Mouse (Mus musculus): ENCODE data around the gene Cib4. TPM values are rescaled to one million over a fixed set of nuclear protein-coding genes. Genes with fewer than 3 reads are reported as not detected.

Gene Cib4
- polyA plus RNA-seq, 2 experiments: not detected

DNA sequence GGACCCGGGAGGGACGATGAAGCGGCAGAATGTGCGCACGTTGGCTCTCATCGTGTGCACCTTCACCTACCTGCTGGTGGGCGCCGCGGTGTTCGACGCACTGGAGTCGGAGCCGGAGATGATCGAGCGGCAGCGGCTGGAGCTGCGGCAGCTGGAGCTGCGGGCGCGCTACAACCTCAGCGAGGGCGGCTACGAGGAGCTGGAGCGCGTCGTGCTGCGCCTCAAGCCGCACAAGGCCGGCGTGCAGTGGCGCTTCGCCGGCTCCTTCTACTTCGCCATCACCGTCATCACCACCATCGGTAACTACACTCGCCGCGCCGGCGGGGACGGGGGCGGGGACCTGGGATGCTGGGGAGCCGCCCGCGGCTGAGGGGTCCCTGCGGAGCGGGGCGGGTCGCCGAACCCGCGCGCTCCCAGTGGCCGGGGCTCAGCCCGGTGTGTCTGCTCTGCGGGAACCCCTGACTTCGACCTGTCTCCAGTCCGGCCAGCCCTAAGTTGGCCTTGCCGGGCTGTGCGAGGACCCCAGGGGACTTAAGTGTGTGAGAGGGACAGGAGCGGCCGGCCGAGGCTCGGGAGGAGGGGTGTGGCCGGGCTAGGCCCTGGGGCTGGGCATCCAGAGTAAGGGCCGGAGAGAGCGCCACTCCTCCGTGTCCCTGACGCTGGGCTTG, 42.8 kb upstream of the Cib4 start:
- Histone ChIP-seq H3K4me3 (ENCODE audit: insufficient read depth in 1 of 2, low read depth in 2 of 2, low read length in 2 of 2) (peak overlapping the region in 1 of 2 experiments; percentile 31; a peak in 2 of 4 replicates), H3K4me2 (ENCODE audit: low read depth) (peak overlapping the region; percentile 47), H3K4me1 (replicated peaks; ENCODE audit: control insufficient read depth in 2 of 2, insufficient read depth in 2 of 2, low read length in 1 of 2) (no peaks in the 10 kb centered on the region), H3K27ac (no peak overlapping the region), H3K9ac (replicated peaks) (no peak overlapping the region), H3K9me3 (ENCODE audit: control insufficient read depth, low read length) (no peaks in the 10 kb centered on the region), H3K36me3 (replicated peaks; ENCODE audit: control insufficient read depth, insufficient read depth, low read depth) (no peaks in the 10 kb centered on the region), H3K27me3 (ENCODE audit: control insufficient read depth, insufficient read depth, low read length) (peaks cover 41% of the 10 kb centered on the region)
- ATAC-seq (ENCODE audit: insufficient read depth) (no peak), DNase-seq (ENCODE audit: low read depth in 3 of 3, low spot score in 3 of 3) (no peak)
- TF ChIP-seq CTCF (IDR thresholded peaks at IDR 0.05; ENCODE audit: low read depth) (no peak), EP300 (IDR thresholded peaks at IDR 0.05; ENCODE audit: low read depth) (no peak)
- 2% methylated on average over 70 of the region's 70 CpGs for WGBS (ENCODE audit: insufficient replicate concordance)

DNA sequence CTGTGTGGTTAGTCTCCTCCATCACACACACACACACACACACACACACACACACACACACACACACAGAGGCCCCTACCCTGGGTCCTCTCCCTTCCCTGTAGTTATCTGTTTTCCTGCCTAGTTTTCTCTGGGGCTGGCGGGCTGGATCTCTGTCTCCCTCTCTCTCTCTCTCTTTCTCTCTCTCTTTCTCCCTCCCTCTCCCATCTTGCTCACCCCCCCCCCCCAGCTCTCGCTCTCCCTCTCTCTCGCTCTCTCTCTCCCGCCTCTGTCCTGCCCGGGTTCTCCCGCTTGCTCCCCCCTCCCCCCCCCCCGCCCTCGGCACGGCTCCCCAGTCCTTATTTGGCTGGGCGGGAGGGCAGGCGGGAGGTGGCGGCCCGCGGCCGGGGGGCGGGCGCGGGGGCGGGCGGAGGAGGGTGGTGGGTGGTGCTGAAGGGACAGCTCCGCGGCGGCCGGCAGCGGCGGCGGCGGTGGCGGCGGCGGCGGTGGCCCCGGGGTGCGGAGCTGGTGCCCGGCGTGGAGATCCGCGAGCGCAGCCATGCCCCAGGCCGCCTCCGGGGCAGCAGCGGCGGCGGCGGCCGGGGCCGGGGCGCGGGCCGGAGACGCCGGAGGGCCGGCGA, 42.2 kb upstream of the Cib4 start, which contains the start of gene Kcnk3:
TSS of gene Kcnk3 (plus strand) at position 490 of the 620 bp plus-strand sequence.
- Histone ChIP-seq H3K4me3 (ENCODE audit: insufficient read depth in 1 of 2, low read depth in 2 of 2, low read length in 2 of 2) (peak within 1 kb of the TSS in 1 of 2 experiments; percentile 31; a peak in 2 of 4 replicates), H3K9ac (replicated peaks) (no peak within 1 kb of the TSS), H3K9me3 (ENCODE audit: control insufficient read depth, low read length) (no peaks in the 10 kb centered on the region), H3K27ac (no peak within 1 kb of the TSS), H3K27me3 (ENCODE audit: control insufficient read depth, insufficient read depth, low read length) (peaks cover 41% of the 10 kb centered on the region), H3K4me1 (replicated peaks; ENCODE audit: control insufficient read depth in 2 of 2, insufficient read depth in 2 of 2, low read length in 1 of 2) (no peaks in the 10 kb centered on the region), H3K36me3 (replicated peaks; ENCODE audit: control insufficient read depth, insufficient read depth, low read depth) (no peaks in the 10 kb centered on the region), H3K4me2 (ENCODE audit: low read depth) (peak within 1 kb of the TSS; percentile 47)
- TF ChIP-seq EP300 (IDR thresholded peaks at IDR 0.05; ENCODE audit: low read depth) (no peak), CTCF (IDR thresholded peaks at IDR 0.05; ENCODE audit: low read depth) (no peak)
- ATAC-seq (ENCODE audit: insufficient read depth) (no peak), DNase-seq (ENCODE audit: low read depth in 3 of 3, low spot score in 3 of 3) (no peak)
- 1% methylated on average over 40 of the region's 54 CpGs for WGBS (ENCODE audit: insufficient replicate concordance)

DNA sequence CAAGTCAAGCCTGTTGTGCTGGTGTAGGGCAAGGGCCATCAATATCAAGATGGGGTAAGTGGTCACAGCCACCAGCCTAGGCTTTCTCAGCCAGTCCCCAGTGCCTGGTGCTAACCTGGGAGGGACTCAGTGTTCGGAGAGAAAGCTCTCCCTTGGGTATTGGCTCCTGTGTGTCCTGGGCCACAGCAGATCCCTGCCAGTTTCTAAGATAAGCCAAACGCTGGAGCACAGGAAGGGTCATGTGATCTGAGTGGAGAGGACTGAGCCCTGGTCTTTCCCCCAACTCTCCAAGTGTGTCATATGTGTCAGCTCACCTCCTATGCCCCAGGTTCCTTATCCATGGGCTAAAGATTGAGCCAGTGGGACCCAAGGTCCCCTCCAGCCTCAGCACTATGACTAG, 41.5 kb upstream of the Cib4 start:
- H3K4me1 ChIP-seq (replicated peaks; ENCODE audit: control insufficient read depth in 2 of 2, insufficient read depth in 2 of 2, low read length in 1 of 2): no peaks in the 10 kb centered on the region
- TF ChIP-seq EP300 (IDR thresholded peaks at IDR 0.05; ENCODE audit: low read depth): no peak
- H3K27ac ChIP-seq: no peak overlapping the region
- peaks cover 41% of the 10 kb centered on the region for H3K27me3 ChIP-seq (ENCODE audit: control insufficient read depth, insufficient read depth, low read length)
- H3K4me3 ChIP-seq (ENCODE audit: insufficient read depth in 1 of 2, low read depth in 2 of 2, low read length in 2 of 2): no peak overlapping the region
- H3K9me3 ChIP-seq (ENCODE audit: control insufficient read depth, low read length): no peaks in the 10 kb centered on the region
- 23% methylated on average over 2 of the region's 2 CpGs for WGBS (ENCODE audit: insufficient replicate concordance)
- DNase-seq (ENCODE audit: low read depth in 3 of 3, low spot score in 3 of 3): no peak
- no peaks in the 10 kb centered on the region for H3K36me3 ChIP-seq (replicated peaks; ENCODE audit: control insufficient read depth, insufficient read depth, low read depth)
- no peak for ATAC-seq (ENCODE audit: insufficient read depth)
- H3K9ac ChIP-seq (replicated peaks): no peak overlapping the region
- no peak overlapping the region for H3K4me2 ChIP-seq (ENCODE audit: low read depth)

DNA sequence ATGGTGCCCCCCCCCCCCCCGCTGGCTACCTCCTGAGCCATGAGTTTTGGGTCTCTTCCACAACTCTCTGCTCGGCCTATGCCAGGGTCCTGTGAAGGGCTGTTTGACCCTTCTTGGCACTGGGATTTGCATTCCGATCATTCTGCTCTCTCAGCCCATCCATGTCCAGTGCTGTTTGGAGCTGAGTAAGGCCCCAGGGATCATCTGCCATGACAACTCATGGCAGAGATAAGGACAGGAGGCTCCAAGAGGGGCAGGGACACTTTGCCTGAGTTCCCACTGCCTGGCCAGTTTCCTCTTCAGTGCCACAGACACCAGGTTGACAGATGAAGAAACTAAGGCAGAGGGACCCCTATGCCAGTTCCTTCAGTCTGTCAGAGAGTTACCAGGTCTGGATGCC, 41.0 kb upstream of the Cib4 start:
- ATAC-seq (ENCODE audit: insufficient read depth) (no peak), DNase-seq (ENCODE audit: low read depth in 3 of 3, low spot score in 3 of 3) (no peak)
- H3K9me3 ChIP-seq (ENCODE audit: control insufficient read depth, low read length): no peaks in the 10 kb centered on the region
- WGBS (ENCODE audit: insufficient replicate concordance): 54% methylated on average over 3 of the region's 3 CpGs
- TF ChIP-seq EP300 (IDR thresholded peaks at IDR 0.05; ENCODE audit: low read depth): no peak
- no peak for TF ChIP-seq CTCF (IDR thresholded peaks at IDR 0.05; ENCODE audit: low read depth)
- H3K36me3 ChIP-seq (replicated peaks; ENCODE audit: control insufficient read depth, insufficient read depth, low read depth): no peaks in the 10 kb centered on the region
- no peak overlapping the region for H3K27ac ChIP-seq
- H3K4me3 ChIP-seq (ENCODE audit: insufficient read depth in 1 of 2, low read depth in 2 of 2, low read length in 2 of 2): no peak overlapping the region
- no peak overlapping the region for H3K9ac ChIP-seq (replicated peaks)
- peaks cover 41% of the 10 kb centered on the region for H3K27me3 ChIP-seq (ENCODE audit: control insufficient read depth, insufficient read depth, low read length)
- no peaks in the 10 kb centered on the region for H3K4me1 ChIP-seq (replicated peaks; ENCODE audit: control insufficient read depth in 2 of 2, insufficient read depth in 2 of 2, low read length in 1 of 2)
- H3K4me2 ChIP-seq (ENCODE audit: low read depth): no peak overlapping the region

DNA sequence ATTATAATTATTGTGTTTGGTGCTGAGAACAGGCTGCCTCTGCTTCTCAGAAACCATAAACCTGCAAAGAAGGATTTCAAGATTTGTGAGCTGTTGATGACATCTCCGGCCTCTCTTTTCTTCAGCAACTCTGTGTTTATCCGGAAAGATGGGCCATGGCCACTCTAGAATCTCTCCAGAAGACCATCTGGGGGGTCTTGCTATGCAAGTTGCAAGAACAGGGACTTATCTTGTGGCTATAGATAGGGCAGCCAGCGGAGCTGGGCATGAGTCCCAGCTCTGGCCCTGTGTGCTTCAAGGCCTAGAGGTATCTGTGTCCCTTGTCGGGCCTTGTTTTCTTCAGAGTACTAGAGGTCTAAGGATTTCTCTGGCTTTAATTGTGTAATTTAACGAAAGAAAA, 36.4 kb upstream of the Cib4 start:
- Histone ChIP-seq H3K4me3 (ENCODE audit: insufficient read depth in 1 of 2, low read depth in 2 of 2, low read length in 2 of 2) (no peak overlapping the region), H3K27ac (no peak overlapping the region), H3K9me3 (ENCODE audit: control insufficient read depth, low read length) (no peaks in the 10 kb centered on the region), H3K9ac (replicated peaks) (no peak overlapping the region), H3K4me1 (replicated peaks; ENCODE audit: control insufficient read depth in 2 of 2, insufficient read depth in 2 of 2, low read length in 1 of 2) (no peaks in the 10 kb centered on the region), H3K27me3 (ENCODE audit: control insufficient read depth, insufficient read depth, low read length) (peaks cover 5% of the 10 kb centered on the region), H3K4me2 (ENCODE audit: low read depth) (no peak overlapping the region), H3K36me3 (replicated peaks; ENCODE audit: control insufficient read depth, insufficient read depth, low read depth) (no peaks in the 10 kb centered on the region)
- no peak for DNase-seq (ENCODE audit: low read depth in 3 of 3, low spot score in 3 of 3)
- TF ChIP-seq CTCF (IDR thresholded peaks at IDR 0.05; ENCODE audit: low read depth) (no peak), EP300 (IDR thresholded peaks at IDR 0.05; ENCODE audit: low read depth) (no peak)
- WGBS (ENCODE audit: insufficient replicate concordance): 63% methylated on average over 5 of the region's 5 CpGs
- ATAC-seq (ENCODE audit: insufficient read depth): no peak
